Mouse (Mus musculus) granulocyte monocyte progenitor cell, adult 5-6 weeks (primary cell): Measurements from ENCODE around the gene Krtap5-2. TPM values are rescaled to one million over a fixed set of nuclear protein-coding genes. Genes with fewer than 3 reads are reported as not detected.
"Not testable (repeated sequence)": the region's sequence is repeated elsewhere in the genome, so short reads cannot be mapped to it uniquely, and the experiment has no call there.

ENCODE experiments used
- ATAC-seq: replicated peaks from 2 replicates; pipeline ENCODE4 v1.8.0; 2016; ENCODE audit warnings: mild to moderate bottlenecking, moderate TSS enrichment, inconsistent platforms; ENCODE audit not compliant: poor library complexity, severe bottlenecking
- total RNA-seq, 2 experiments: library from RNA; stranded (forward) in 1 of 2; stranded (reverse) in 1 of 2; fragments of 200-712, 200-1000 nt in 1 of 2; fragments of >200 nt in 1 of 2; fragmentation: Nextera tagmentation in 1 of 2; gene quantifications; 2 replicates each; pipeline ENCODE4 v1.2.3; 2014 to 2017

The Krtap5-2 gene
- total RNA-seq, 2 experiments from 2014 or later = not detected

DNA sequence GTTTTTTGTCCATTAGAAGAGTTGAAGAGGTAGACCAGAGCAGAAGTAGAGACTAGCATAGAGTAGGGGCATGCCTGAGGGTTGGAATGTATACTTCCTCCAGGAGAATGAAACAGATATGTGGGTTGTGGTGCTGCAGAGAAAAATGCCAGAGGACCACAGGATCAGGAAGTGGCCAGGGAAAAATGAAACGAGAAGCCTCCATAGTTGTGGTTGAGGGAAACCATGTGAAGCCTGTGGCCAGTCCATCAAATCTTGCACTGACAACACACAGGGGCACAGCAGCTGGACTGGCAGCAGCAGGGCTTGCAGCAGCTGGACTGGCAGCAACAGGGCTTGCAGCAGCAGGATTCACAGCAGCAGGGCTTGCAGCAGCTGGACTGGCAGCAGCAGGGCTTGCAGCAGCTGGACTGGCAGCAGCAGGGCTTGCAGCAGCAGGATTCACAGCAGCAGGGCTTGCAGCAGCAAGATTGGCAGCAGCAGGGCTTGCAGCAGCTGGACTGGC, 32.2 kb downstream of the Krtap5-2 start:
- ATAC-seq = peak; percentile 33; the same call in 1 of the 2 replicates

DNA sequence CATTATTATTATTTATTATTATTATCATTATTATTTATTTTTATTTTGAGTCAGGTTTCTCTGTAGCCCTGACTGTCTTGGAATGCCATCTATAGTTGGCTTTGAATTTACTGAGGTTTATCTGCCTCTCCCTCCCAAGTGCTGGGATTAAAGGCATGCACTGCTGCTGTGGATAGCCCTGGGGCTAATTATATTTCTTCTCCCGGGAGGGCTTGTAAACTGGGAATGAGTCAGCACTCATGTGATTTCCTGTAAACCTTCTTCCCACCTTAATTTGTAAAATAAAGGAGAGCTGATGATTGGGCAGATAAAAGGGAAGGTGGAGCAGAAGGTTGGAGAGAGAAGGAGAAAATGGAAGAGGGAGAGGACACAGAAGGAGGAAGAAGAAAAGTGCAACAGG, 35.1 kb downstream of the Krtap5-2 start:
- no peak for ATAC-seq

DNA sequence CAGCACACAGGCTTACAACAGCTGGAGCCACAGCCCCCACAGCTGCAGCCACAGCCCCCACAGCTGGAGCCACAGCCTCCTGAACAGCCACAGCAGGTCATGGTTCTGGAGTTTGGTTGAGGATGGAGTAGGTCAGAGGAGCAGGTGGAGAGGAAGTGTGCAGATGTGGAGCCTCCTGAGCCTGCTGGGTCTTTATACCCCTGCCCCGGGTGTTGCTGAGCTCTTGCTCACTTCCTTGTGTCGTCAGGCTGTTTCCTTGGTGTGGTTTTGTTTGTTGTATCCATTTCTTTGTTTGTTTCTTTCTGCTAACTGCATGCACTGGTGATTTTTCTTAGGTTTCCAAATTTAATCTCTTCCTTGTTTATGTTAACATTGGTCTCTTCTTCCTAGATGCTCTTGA, 39.9 kb downstream of the Krtap5-2 start, which contains the start of gene Gm39115:
TSS of gene Gm39115 (minus strand) at position 101 of the 400 bp plus-strand sequence.
- ATAC-seq = not testable (repeated sequence)

DNA sequence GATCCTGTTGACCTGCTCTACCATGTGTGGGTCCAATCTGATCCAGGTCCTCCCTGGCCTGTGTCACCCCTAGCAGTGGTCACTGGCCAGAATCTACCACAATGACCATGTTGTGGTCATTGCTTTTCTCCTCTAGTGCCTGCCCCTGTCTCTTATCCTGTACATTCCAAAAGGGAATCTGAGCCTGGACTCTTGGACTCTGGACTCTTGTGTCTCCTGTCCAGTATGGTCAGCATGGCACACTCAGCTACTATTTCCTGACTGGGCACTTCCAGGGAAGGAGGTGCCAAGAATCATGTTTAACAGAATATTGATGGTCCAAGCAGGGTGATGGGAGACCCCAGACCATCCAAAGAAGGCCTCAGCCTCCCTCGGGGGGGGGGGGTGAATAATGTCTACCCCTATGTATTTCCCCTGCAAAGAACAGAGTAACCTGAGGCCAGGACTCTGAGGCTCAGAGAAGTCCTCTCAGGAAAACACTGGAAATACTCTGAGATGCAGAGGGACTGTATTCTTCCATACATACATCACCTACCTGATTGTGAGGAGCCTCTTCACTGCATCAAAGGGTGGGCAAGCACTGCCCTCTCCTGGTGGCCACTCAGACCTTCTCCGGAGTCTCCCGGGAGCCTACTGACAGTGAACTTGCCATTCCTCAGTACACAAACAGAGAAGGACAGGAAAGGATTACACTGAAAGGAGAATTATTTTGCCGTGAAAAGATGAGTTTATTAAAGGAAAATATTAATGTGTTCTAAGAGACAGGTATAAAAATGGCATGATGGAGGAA, 41.4 kb downstream of the Krtap5-2 start:
- ATAC-seq = no peak

DNA sequence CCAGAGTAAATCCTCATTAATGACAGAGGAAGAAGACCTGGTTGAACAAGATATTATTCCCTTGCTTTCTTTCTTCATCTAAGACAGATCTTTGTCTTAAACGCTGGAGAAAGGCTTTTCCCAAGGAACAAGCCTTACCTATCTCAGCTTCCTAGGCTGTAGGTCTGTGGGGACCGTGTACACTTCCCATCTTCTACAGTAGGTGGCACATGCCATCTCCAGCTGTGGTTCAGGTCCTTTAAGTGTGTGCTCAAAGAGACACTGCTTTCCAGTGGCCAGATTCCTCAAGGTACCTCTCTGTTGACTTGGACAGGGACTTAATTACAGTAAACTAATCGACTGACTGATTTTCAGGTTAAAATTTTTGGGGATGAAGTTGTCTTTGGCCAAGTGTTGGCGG, 47.0 kb downstream of the Krtap5-2 start:
- ATAC-seq = no peak

Other genes starting within 250 kb of the Krtap5-2 start
- not detected in 2 replicates for gene Brsk2, start 226.3 kb downstream of the Krtap5-2 start, total RNA-seq (2014; fragmentation: Nextera tagmentation)
- not detected in 2 replicates for gene Brsk2, start 226.3 kb downstream of the Krtap5-2 start, total RNA-seq (2017)
- 57.8 and 60.9 TPM in 2 replicates for gene Mob2, start 114.9 kb downstream of the Krtap5-2 start, total RNA-seq (2014; fragmentation: Nextera tagmentation)
- 51.2 and 63.4 TPM in 2 replicates for gene Mob2, start 114.9 kb downstream of the Krtap5-2 start, total RNA-seq (2017)
- not detected in 2 replicates for gene Dusp8, start 80.2 kb downstream of the Krtap5-2 start, total RNA-seq (2014; fragmentation: Nextera tagmentation)
- not detected in 2 replicates for gene Dusp8, start 80.2 kb downstream of the Krtap5-2 start, total RNA-seq (2017)
- gene Gm45618, start 55.3 kb downstream of the Krtap5-2 start, total RNA-seq (2014; fragmentation: Nextera tagmentation) = not detected in 2 replicates
- not detected in 2 replicates for gene Gm45618, start 55.3 kb downstream of the Krtap5-2 start, total RNA-seq (2017)
- not detected in 2 replicates for gene Gm39115, start 40.0 kb downstream of the Krtap5-2 start, total RNA-seq (2014; fragmentation: Nextera tagmentation)
- gene Gm39115, start 40.0 kb downstream of the Krtap5-2 start, total RNA-seq (2017) = not detected in 2 replicates
- gene Gm45337, start 31.4 kb downstream of the Krtap5-2 start, total RNA-seq (2014; fragmentation: Nextera tagmentation) = not detected in 2 replicates
- not detected in 2 replicates for gene Gm45337, start 31.4 kb downstream of the Krtap5-2 start, total RNA-seq (2017)
- gene Gm29735, start 18.9 kb downstream of the Krtap5-2 start, total RNA-seq (2014; fragmentation: Nextera tagmentation) = not detected in 2 replicates
- gene Gm29735, start 18.9 kb downstream of the Krtap5-2 start, total RNA-seq (2017) = not detected in 2 replicates
- not detected in 2 replicates for gene Gm4553, start 10.3 kb downstream of the Krtap5-2 start, total RNA-seq (2014; fragmentation: Nextera tagmentation)
- gene Gm4553, start 10.3 kb downstream of the Krtap5-2 start, total RNA-seq (2017) = not detected in 2 replicates
- gene Gm10153, start 14.4 kb upstream of the Krtap5-2 start, total RNA-seq (2014; fragmentation: Nextera tagmentation) = not detected in 2 replicates
- gene Gm10153, start 14.4 kb upstream of the Krtap5-2 start, total RNA-seq (2017) = not detected in 2 replicates
- not detected in 2 replicates for gene Krtap5-3, start 25.4 kb upstream of the Krtap5-2 start, total RNA-seq (2014; fragmentation: Nextera tagmentation)
- gene Krtap5-3, start 25.4 kb upstream of the Krtap5-2 start, total RNA-seq (2017) = not detected in 2 replicates
- gene Gm7579, start 35.9 kb upstream of the Krtap5-2 start, total RNA-seq (2014; fragmentation: Nextera tagmentation) = not detected in 2 replicates
- gene Gm7579, start 35.9 kb upstream of the Krtap5-2 start, total RNA-seq (2017) = not detected in 2 replicates
- not detected in 2 replicates for gene Krtap5-5, start 54.0 kb upstream of the Krtap5-2 start, total RNA-seq (2014; fragmentation: Nextera tagmentation)
- not detected in 2 replicates for gene Krtap5-5, start 54.0 kb upstream of the Krtap5-2 start, total RNA-seq (2017)
- not detected in 2 replicates for gene Gm40460, start 65.1 kb upstream of the Krtap5-2 start, total RNA-seq (2014; fragmentation: Nextera tagmentation)
- not detected in 2 replicates for gene Gm40460, start 65.1 kb upstream of the Krtap5-2 start, total RNA-seq (2017)
- not detected in 2 replicates for gene Gm2431, start 82.3 kb upstream of the Krtap5-2 start, total RNA-seq (2014; fragmentation: Nextera tagmentation)
- not detected in 2 replicates for gene Gm2431, start 82.3 kb upstream of the Krtap5-2 start, total RNA-seq (2017)
- gene Gm4559, start 98.4 kb upstream of the Krtap5-2 start, total RNA-seq (2014; fragmentation: Nextera tagmentation) = not detected in 2 replicates
- gene Gm4559, start 98.4 kb upstream of the Krtap5-2 start, total RNA-seq (2017) = not detected in 2 replicates
- gene Krtap5-1, start 121.1 kb upstream of the Krtap5-2 start, total RNA-seq (2014; fragmentation: Nextera tagmentation) = not detected in 2 replicates
- not detected in 2 replicates for gene Krtap5-1, start 121.1 kb upstream of the Krtap5-2 start, total RNA-seq (2017)
- not detected in 2 replicates for gene Krtap5-4, start 127.5 kb upstream of the Krtap5-2 start, total RNA-seq (2014; fragmentation: Nextera tagmentation)
- not detected in 2 replicates for gene Krtap5-4, start 127.5 kb upstream of the Krtap5-2 start, total RNA-seq (2017)
- 1.5 TPM in 1 of 2 replicates, not detected in the other for gene Ifitm10, start 197.7 kb upstream of the Krtap5-2 start, total RNA-seq (2014; fragmentation: Nextera tagmentation)
- not detected in 2 replicates for gene Ifitm10, start 197.7 kb upstream of the Krtap5-2 start, total RNA-seq (2017)
- gene Gm49369, start 206.7 kb upstream of the Krtap5-2 start, total RNA-seq (2014; fragmentation: Nextera tagmentation) = not detected in 2 replicates
- 38.0 and 63.2 TPM in 2 replicates for gene Gm49369, start 206.7 kb upstream of the Krtap5-2 start, total RNA-seq (2017)
- gene Ctsd, start 212.0 kb upstream of the Krtap5-2 start, total RNA-seq (2014; fragmentation: Nextera tagmentation) = 152 and 191 TPM in 2 replicates
- gene Ctsd, start 212.0 kb upstream of the Krtap5-2 start, total RNA-seq (2017) = 128 and 144 TPM in 2 replicates